Mouse (Mus musculus): ENCODE results near the gene Gng8. TPM values are rescaled to one million over a fixed set of nuclear protein-coding genes. Genes with fewer than 3 reads are reported as not detected.

Gng8 gene
- polyA plus RNA-seq (2011; ENCODE audit: insufficient read depth, insufficient read length, low replicate concordance, missing spikeins) = not detected in 2 replicates

DNA sequence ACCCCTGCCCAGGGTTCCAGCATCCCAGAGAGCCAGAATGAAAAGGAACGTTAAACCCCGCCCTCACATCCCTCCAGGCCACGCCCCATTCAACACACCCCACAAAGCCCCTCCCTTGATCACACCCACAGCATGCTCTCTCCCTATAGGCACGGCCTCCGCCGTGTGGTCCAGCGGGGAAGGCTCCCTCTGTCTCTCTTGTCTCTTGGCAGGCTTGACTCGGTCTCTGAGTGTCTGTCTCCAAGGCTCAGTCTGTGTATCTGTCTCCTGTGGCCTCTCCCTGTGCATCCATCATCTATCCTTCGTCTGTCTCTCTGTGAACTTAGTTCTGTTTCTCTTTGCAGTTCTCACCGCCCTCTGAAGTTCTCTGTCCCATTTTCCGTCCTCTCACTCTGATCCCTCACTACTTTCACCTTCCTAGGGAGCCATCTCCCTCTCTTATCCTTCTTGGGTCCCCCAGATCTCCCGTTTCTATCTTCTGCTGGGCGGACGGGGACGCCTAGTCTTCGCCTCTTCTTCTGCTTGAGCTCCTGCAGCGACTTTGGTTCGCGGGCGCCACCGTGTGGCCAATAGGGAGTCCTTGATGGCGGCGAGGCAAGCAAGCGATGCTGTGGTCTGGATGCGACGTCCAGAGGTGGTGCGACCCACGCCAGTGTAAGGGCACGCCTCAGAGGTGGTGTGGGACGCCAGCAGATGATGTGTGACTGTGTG is at the start of gene Gng8:
Gene Gng8, plus strand, starts transcription at position 146 of the 711 bp plus-strand sequence.
- TF ChIP-seq CTCF (IDR thresholded peaks at IDR 0.05; ENCODE audit: control insufficient read depth, insufficient read depth, low read length) (peak; percentile 92), POLR2A (IDR thresholded peaks at IDR 0.05; ENCODE audit: borderline replicate concordance, control insufficient read depth, low read depth, low read length) (no peak)
- peaks cover 2% of the 10 kb centered on the region for H3K4me1 ChIP-seq (ENCODE audit: control insufficient read depth, insufficient read depth, low read length)
- WGBS = under 1% methylated on average over 30 of the region's 30 CpGs
- no peak within 1 kb of the TSS for H3K27ac ChIP-seq (ENCODE audit: control insufficient read depth, insufficient read depth, low read depth, low read length, poor library complexity)
- peak within 1 kb of the TSS; percentile 54 for H3K4me3 ChIP-seq (replicated peaks; ENCODE audit: control insufficient read depth, low read depth, low read length)

DNA sequence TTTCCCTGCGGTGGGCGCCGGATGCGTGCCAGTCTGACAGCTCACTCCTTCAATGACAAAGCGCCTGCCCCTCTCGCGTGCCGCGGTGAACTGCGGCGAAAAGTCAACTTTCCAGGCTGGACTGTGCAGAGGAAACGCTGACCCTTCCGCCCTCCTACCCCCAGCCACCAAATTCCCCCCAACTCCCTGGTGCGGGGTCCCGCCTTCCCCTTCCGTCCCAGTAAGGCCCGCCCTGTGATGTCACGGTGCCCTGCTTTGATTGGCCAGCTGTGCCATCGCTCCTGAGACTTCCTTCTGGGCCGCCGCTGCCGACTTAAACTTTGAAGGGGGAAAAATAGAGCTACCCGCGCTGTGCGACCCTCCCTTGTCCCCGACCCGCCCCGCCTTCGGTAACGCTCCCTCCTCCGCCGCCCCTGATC is 48.9 kb upstream of the Gng8 start, which contains the start of gene Prkd2:
Gene Prkd2, plus strand, starts transcription at position 258 of the 419 bp plus-strand sequence.
- Histone ChIP-seq H3K4me3 (replicated peaks; ENCODE audit: control insufficient read depth, low read depth, low read length) (peak within 1 kb of the TSS; percentile 83), H3K27ac (ENCODE audit: control insufficient read depth, insufficient read depth, low read depth, low read length, poor library complexity) (peak within 1 kb of the TSS; percentile 89), H3K4me1 (ENCODE audit: control insufficient read depth, insufficient read depth, low read length) (peaks cover 13% of the 10 kb centered on the region)
- WGBS = under 1% methylated on average over 32 of the region's 32 CpGs
- TF ChIP-seq CTCF (IDR thresholded peaks at IDR 0.05; ENCODE audit: control insufficient read depth, insufficient read depth, low read length) (no peak), POLR2A (IDR thresholded peaks at IDR 0.05; ENCODE audit: borderline replicate concordance, control insufficient read depth, low read depth, low read length) (peak; percentile 85; the same call in 1 of the 2 replicates)

DNA sequence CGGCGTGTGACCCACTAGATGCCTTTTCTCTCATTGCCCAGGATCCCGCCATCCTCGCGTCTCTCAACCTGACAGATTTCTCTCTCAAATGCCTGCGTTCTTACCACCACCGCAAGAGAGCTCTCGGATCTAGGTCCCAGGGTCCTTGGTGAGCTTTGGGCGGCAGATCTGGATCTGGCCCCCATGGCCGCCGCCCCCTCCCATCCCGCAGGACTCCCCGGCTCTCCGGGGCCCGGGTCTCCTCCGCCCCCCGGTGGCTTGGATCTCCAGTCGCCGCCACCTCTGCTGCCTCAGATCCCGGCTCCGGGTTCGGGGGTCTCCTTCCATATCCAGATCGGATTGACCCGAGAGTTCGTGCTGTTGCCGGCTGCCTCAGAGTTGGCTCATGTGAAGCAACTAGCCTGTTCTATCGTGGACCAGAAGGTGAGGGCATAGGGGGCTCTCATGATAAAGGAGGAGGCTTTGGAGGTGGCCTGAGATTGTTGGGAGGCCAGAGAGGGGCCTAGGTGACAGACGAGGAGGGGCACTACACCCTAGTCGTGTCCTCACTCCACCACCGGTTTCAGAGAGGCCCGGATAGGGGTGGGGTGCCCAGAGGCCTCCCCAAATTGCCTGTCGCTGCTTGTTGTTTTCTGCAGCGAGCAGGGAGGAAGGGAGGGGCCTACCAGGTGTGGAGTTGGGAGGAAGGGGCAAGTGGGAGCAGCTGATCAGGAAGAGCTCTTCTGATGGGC is 48.0 kb upstream of the Gng8 start:
- under 1% methylated on average over 33 of the region's 33 CpGs for WGBS
- H3K4me3 ChIP-seq (replicated peaks; ENCODE audit: control insufficient read depth, low read depth, low read length) = peak overlapping the region; percentile 83
- peak overlapping the region; percentile 89 for H3K27ac ChIP-seq (ENCODE audit: control insufficient read depth, insufficient read depth, low read depth, low read length, poor library complexity)
- TF ChIP-seq CTCF (IDR thresholded peaks at IDR 0.05; ENCODE audit: control insufficient read depth, insufficient read depth, low read length) (no peak), POLR2A (IDR thresholded peaks at IDR 0.05; ENCODE audit: borderline replicate concordance, control insufficient read depth, low read depth, low read length) (0 out of 2 replicates have a peak, but pooled peaks have one; percentile 32)
- peaks cover 11% of the 10 kb centered on the region for H3K4me1 ChIP-seq (ENCODE audit: control insufficient read depth, insufficient read depth, low read length)

DNA sequence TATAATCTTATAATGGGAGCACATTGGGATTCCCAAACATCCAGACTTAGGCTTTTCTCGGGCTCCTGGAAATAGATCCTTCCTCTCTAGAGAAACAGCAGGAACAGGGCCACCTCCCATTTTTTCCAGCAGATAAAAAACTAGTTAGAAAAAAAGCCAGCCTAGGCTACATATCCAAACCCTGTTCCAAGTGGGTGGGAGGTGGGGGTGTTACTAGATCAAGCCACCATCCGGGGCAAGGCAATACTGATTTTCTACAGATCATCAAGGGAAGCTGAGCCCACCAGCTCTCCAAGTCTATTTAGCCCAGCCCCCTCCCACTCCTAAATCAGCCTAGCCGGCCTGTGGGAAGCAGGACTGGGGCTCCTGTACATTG is 46.9 kb upstream of the Gng8 start:
- Histone ChIP-seq H3K4me3 (replicated peaks; ENCODE audit: control insufficient read depth, low read depth, low read length) (peak overlapping the region; percentile 77), H3K4me1 (ENCODE audit: control insufficient read depth, insufficient read depth, low read length) (peaks cover 11% of the 10 kb centered on the region), H3K27ac (ENCODE audit: control insufficient read depth, insufficient read depth, low read depth, low read length, poor library complexity) (peak overlapping the region; percentile 86)
- no peak for TF ChIP-seq CTCF (IDR thresholded peaks at IDR 0.05; ENCODE audit: control insufficient read depth, insufficient read depth, low read length)
- no peak for TF ChIP-seq POLR2A (IDR thresholded peaks at IDR 0.05; ENCODE audit: borderline replicate concordance, control insufficient read depth, low read depth, low read length)
- 4% methylated on average over 3 of the region's 3 CpGs for WGBS

DNA sequence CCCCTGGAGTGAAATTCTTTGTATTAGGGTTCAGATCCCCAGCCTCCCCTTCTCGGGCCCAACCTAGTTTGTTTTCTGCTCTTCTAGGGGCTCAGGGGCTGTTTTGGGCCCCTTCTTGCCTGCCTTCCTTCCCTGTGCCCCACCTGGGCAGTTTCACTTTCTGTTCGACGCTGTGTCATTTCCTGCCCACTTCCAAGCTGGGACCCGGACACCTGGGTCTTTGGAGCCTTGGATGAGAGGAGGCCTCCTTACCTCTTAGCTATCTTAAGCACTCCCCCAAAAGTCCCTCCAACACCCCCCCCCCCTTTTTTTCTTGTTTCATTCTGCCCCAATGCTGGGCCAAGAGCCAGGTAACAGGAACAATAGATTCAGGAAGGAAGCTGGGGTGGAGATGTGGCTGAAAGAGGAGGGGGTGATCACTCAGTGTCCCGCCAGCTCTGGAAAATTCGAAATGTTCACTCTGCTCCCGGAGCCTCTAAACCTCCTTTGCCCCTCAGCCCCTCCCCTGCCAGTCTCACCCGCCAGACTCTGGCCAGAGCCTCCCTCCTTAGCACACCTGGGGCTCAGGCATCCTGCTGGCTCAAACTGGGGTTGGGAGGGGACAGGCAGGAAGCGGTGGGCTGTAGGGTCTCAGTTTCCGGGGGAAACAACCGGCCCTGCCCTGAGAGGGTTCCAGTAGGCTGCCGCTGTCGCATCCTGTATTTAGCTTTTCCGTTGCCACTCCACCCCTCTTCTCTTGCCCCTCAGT is 46.3 kb upstream of the Gng8 start:
- TF ChIP-seq POLR2A (IDR thresholded peaks at IDR 0.05; ENCODE audit: borderline replicate concordance, control insufficient read depth, low read depth, low read length) (no peak), CTCF (IDR thresholded peaks at IDR 0.05; ENCODE audit: control insufficient read depth, insufficient read depth, low read length) (no peak)
- Histone ChIP-seq H3K4me3 (replicated peaks; ENCODE audit: control insufficient read depth, low read depth, low read length) (peak overlapping the region; percentile 77), H3K27ac (ENCODE audit: control insufficient read depth, insufficient read depth, low read depth, low read length, poor library complexity) (peak overlapping the region; percentile 86), H3K4me1 (ENCODE audit: control insufficient read depth, insufficient read depth, low read length) (peaks cover 11% of the 10 kb centered on the region)
- WGBS = 6% methylated on average over 14 of the region's 14 CpGs

DNA sequence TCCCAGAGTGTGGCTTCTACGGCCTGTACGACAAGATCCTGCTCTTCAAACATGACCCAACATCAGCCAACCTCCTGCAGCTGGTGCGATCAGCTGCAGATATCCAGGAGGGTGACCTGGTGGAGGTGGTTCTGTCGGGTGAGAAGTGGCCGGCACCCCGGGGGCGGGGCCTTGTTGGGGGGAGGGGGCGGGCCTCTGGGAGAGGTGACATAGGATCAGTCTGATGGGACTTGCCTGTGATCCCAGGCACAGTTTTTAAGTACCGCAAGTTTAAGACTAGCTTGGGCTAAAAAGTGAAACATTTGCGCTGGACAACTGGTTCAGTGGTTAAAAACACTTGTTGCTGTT is 45.8 kb upstream of the Gng8 start:
- TF ChIP-seq CTCF (IDR thresholded peaks at IDR 0.05; ENCODE audit: control insufficient read depth, insufficient read depth, low read length) = no peak
- 23% methylated on average over 10 of the region's 10 CpGs for WGBS
- H3K27ac ChIP-seq (ENCODE audit: control insufficient read depth, insufficient read depth, low read depth, low read length, poor library complexity) = peak overlapping the region; percentile 86
- H3K4me1 ChIP-seq (ENCODE audit: control insufficient read depth, insufficient read depth, low read length) = peaks cover 11% of the 10 kb centered on the region
- peak overlapping the region; percentile 77 for H3K4me3 ChIP-seq (replicated peaks; ENCODE audit: control insufficient read depth, low read depth, low read length)

DNA sequence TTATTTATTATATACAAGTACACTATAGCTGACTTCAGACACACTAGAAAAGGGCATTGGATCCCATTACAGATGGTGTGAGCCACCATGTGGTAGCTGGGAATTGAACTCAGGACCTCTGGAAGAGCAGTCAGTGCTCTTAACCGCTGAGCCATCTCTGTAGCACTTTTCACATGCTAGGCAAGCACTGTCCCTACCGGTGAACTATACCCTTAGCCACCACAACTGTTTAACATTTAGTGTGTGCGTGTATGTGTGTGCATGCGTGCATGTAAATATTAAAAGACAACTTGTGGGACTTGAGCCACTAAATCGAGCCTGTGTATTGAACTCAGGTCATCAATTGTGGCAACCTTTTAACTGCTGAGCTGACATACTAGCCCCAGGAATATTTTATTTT is 44.8 kb upstream of the Gng8 start:
- Histone ChIP-seq H3K27ac (ENCODE audit: control insufficient read depth, insufficient read depth, low read depth, low read length, poor library complexity) (no peak overlapping the region), H3K4me1 (ENCODE audit: control insufficient read depth, insufficient read depth, low read length) (peaks cover 4% of the 10 kb centered on the region), H3K4me3 (replicated peaks; ENCODE audit: control insufficient read depth, low read depth, low read length) (no peak overlapping the region)
- TF ChIP-seq CTCF (IDR thresholded peaks at IDR 0.05; ENCODE audit: control insufficient read depth, insufficient read depth, low read length) (no peak), POLR2A (IDR thresholded peaks at IDR 0.05; ENCODE audit: borderline replicate concordance, control insufficient read depth, low read depth, low read length) (no peak)
- WGBS = 87% methylated on average over 5 of the region's 5 CpGs

DNA sequence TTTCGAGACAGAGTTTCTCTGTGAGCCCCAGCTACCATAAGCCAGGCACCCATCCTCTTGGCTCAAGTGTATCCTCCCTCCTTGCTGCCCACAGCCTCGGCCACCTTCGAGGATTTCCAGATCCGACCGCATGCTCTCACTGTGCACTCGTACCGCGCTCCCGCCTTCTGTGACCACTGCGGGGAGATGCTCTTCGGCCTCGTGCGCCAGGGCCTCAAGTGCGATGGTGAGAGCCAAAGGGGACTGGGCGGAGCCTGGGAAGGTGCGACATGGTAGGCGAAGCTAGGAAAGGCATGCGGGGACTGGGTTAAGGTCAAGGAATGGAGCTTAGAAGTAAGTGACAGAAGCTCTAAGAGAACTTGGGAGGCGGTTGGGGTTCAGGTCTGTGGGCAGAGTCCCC is 44.1 kb upstream of the Gng8 start:
- TF ChIP-seq POLR2A (IDR thresholded peaks at IDR 0.05; ENCODE audit: borderline replicate concordance, control insufficient read depth, low read depth, low read length) = no peak
- no peak for TF ChIP-seq CTCF (IDR thresholded peaks at IDR 0.05; ENCODE audit: control insufficient read depth, insufficient read depth, low read length)
- WGBS = 88% methylated on average over 19 of the region's 19 CpGs
- H3K4me1 ChIP-seq (ENCODE audit: control insufficient read depth, insufficient read depth, low read length) = no peaks in the 10 kb centered on the region
- no peak overlapping the region for H3K27ac ChIP-seq (ENCODE audit: control insufficient read depth, insufficient read depth, low read depth, low read length, poor library complexity)
- no peak overlapping the region for H3K4me3 ChIP-seq (replicated peaks; ENCODE audit: control insufficient read depth, low read depth, low read length)

Data from bone marrow, adult 2 months (tissue).